Mouse (Mus musculus): ENCODE measurements around the gene Il6st.

The Il6st gene

DNA sequence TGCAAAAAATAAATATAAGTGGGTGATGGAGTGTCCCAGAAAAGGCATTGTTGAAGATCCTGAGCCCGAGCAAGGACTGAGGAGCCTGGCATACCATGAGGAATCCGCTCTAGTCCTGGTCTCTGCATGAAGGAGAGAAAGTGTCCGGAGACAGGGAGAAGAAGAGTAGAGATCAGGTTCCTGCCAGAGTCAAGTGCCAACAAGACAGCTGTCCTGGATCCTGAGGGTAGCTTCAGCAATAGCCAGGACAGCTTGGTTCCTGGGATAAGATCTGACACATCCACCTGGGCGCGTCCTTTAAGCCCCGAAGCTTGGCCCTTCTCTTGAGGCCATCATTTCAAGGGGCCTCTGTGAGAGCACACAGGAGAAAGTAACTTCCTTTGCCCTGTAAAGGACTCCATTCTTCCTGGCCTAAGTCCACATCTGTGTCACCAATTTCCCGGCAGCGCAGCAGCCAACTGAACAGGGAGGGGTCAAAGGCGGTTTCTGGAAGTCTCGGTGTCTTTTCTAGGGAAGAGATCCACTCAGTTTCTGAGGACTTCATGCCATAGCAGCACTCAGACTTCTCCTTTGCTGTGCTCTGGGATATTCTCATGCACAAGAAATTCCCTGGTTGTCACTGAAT, 59.6 kb downstream of the Il6st start:
- no peak for DNase-seq (ENCODE audit: low read depth, low spot score)

DNA sequence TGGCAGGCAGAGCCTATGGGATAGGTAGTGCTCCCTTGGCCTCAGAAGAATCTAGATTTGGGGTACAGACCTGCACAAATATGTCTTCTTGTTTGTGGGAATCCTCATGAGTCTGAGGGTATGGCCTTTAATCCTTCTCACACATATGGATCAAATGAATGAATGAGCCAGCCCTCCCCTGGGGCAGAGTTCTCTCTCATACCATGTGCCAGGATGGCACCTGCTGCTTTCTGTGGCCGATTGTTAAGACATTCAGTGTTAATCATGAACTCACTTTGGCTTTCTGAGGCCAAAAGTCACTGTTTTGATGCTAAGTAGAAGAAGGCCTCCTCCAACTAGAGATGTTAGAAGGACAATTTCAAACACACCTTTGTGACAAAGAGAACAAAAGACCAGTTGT, 63.3 kb downstream of the Il6st start:
- no peak for DNase-seq (ENCODE audit: low read depth, low spot score)

DNA sequence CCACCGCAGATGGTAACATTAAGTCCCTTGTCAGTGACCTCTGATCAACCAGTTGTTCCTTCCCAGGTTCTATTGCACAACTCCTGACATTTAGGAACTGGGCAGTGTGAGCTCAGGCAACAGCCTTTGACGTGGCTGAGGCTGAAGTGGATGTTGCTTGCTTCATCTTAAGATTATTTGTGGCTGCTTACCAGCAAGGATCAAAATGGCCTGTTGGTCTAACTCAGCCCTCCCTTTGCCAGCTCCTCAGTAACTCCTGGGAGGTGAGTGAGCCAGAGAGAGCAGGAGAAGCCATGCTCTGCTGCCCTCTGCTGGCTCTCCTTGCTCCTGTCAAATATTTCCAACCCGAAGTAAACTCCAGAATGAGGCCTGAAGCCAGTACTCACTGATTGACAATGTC, 66.0 kb downstream of the Il6st start:
- peak; percentile 80 for DNase-seq (ENCODE audit: low read depth, low spot score)

DNA sequence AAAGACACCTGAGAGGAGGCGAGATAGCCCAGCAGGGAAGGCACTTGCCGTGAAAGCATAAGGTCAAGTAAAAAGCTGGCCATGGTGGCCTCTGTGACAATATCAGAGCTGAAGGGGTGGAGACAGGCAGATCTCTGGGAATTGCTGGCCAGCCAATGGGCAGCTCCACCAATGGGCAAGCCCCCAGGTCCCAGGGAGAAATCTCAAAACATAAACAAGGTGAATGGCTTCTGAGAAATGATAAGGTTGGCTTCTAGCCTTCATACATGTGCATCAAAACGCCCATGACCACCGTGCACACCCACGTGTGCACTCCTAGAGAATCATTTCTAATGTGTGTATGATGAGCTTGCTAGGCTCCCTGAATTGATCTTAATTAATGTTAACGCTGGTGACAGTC, 68.4 kb downstream of the Il6st start:
- no peak for DNase-seq (ENCODE audit: low read depth, low spot score)

DNA sequence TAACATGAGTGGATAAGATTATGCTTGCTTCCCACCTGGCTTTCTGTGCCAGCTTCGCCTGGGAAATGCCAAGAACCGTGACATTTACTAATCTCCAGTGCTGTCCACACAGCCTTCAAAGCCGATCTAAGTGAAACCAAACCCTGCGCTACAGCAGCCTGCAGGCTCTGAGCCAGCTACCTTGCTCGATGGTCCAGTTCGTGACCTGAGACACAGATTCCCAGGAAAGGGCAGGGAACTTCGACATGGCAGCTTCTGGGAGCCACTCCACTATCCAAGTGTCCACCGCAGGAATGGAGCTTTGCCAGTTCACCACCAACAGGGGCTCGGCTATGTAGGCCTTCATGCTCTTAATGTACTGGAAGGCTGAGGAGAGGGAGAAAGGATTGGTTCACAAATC, 69.7 kb downstream of the Il6st start:
- DNase-seq (ENCODE audit: low read depth, low spot score) = no peak

DNA sequence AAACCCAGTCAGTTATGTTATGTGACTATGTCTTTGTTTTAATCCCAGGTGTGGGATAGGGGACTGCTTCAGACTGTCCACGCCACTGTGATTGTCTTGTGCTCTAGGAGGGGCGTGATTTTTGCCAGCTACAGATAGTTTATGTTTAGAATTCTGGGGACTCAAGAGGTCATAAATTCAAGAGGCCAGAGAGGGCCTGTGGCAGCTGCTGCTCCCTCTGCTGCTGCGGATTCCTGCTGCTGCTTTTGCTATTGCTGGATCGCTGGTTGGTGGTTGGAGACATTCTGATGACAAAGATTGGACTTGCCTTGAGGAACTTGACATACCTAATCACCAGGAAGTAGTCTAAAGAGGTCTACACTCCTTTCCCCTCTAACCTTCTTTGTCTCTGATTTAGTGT, 72.7 kb downstream of the Il6st start:
- DNase-seq (ENCODE audit: low read depth, low spot score) = no peak

DNA sequence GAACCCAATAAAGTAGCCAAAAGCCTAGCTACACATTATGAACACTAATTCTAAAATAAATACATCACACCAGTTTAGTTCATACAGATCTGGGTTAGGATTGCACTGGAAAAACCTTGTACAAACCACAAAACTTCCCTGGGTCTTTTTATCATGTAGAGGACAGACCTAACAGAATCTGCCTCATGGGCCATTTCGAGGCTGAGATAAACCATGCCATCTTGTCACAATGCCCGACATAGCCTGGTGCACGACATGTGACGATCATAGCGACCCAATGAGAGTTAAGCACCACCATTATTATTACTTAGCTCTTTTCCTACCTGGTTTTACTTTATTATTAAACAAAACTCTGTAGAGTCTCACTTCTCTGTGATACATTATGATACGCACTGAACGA, 73.2 kb downstream of the Il6st start:
- DNase-seq (ENCODE audit: low read depth, low spot score) = no peak

GRCm38 (mm10) chr13:112540616-112541015, 76.7 kb downstream of the Il6st start:
- DNase-seq (ENCODE audit: low read depth, low spot score) = no peak

- DNase-seq (ENCODE audit: low read depth, low spot score) = no peak
Observed at GRCm38 (mm10) chr13:112541223-112541975, 77.5 kb downstream of the Il6st start.

DNA sequence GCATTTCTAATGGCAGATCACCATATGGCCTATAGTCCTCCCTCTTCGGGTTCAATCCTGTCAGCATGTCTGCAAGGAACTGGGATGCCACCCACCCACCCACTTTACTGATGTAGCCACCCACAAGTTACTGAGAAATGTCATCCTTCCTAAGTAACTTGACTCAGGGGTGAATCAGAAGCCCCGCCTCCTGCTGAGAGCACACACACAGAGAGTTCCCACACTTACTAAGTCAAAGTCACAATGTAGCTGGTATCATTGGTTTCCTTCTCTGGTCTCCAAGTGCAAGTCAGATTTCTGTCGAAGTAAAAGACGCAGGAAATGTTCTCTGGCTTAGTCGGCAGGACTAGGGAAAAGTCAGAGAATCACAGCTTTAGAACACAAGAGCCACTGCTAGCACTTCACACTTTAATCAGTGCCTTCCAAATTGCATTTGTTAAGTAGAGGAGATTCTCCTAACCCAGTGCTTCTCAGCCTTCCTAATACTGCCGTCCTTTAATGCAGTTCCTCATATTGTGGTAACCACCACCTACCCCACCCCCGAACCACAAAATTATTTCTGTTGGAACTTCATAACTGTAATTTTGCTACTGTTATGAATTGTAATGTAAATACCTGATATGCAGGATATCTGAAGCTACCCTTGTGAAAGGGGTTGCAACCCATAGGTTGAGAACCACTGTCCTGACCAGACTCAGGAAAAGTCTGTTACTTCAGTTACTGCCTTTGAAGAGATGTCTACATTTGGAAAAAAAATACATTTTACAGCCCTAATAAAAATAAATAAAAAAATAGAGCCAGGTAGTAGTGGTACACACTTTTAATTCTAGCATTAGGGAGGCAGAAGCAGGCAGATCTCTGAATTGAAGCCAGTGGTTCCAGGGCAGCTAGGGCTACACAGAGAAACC, 88.0 kb downstream of the Il6st start:
- DNase-seq (ENCODE audit: low read depth, low spot score) = no peak

DNA sequence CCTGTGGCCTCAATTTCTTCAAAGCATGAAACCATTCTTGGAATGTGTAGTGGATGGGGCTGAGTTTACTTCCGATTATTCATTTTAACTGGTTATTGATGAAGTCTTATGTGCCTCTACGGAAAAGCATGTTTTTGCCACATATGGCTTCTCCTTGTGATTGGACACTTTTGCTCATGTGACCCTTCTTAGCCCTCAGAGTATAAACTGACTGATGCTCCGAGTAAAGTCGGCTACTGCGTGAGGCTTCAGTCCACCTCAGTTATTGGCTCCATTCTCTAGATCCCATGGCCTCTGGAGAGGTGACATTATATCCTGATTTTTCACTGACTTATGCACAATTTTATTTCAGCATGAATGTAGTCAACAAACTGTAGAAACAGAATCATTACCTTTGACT, 89.4 kb downstream of the Il6st start:
- DNase-seq (ENCODE audit: low read depth, low spot score) = no peak

- no peak for DNase-seq (ENCODE audit: low read depth, low spot score)
Observed at GRCm38 (mm10) chr13:112556501-112556900, 92.6 kb downstream of the Il6st start.
